Mouse (Mus musculus) thymus, adult 2 months (tissue): Measurements from ENCODE around the gene Dnajb1. TPM values are rescaled to one million over a fixed set of nuclear protein-coding genes. Genes with fewer than 3 reads are reported as not detected.
A peak's percentile ranks its signal among the peaks of the same experiment; 100 is the strongest.

Source experiments
- DNase-seq: peaks from one replicate; pipeline ENCODE4 v3.0.0; 2021
- H3K27ac ChIP-seq: fragments of 200-500 bp; 2 replicates; pipeline ENCODE4 v1.5.1; 2012; ENCODE audit warnings: low read length, control low read depth; ENCODE audit not compliant: control insufficient read depth, insufficient read depth
- H3K27me3 ChIP-seq: fragments of 200-500 bp; 2 replicates; pipeline ENCODE4 v1.6.1; 2012; ENCODE audit warnings: mild to moderate bottlenecking, low read length, moderate library complexity, mixed read lengths; ENCODE audit not compliant: control insufficient read depth, insufficient read depth
- H3K36me3 ChIP-seq: fragments of 200-500 bp; 2 replicates; pipeline ENCODE4 v1.6.1; 2012; ENCODE audit warnings: mild to moderate bottlenecking, low read length, moderate library complexity; ENCODE audit not compliant: control insufficient read depth, insufficient read depth
- H3K4me1 ChIP-seq: fragments of 200-500 bp; replicated peaks from 2 replicates; pipeline ENCODE4 v1.6.1; 2012; ENCODE audit warnings: low read length; ENCODE audit not compliant: control insufficient read depth, insufficient read depth
- H3K4me3 ChIP-seq: fragments of 200-500 bp; 2 replicates; pipeline ENCODE4 v1.5.1; 2012; ENCODE audit warnings: mild to moderate bottlenecking, low read length, control low read depth, moderate library complexity; ENCODE audit not compliant: control insufficient read depth, insufficient read depth
- CTCF ChIP-seq: fragments of 200-500 bp; IDR thresholded peaks from 2 replicates; pipeline ENCODE4 v1.5.1; 2012; ENCODE audit warnings: mild to moderate bottlenecking, control low read depth, low read length, moderate library complexity, borderline replicate concordance; ENCODE audit not compliant: control insufficient read depth, poor library complexity, insufficient read depth; ENCODE audit errors: extremely low read depth
- POLR2A ChIP-seq: fragments of 200-500 bp; IDR thresholded peaks from 2 replicates; pipeline ENCODE4 v1.6.1; 2012; ENCODE audit warnings: mild to moderate bottlenecking, low read length, control low read depth, moderate library complexity; ENCODE audit not compliant: control insufficient read depth, poor library complexity, insufficient read depth; ENCODE audit errors: extremely low read depth
- WGBS: fragments of 180-500 bp; shearing (Covaris S2); methylation state at CpG from one replicate; pipeline ENCODE4 v1.1.7; 2018; 5-methylcytosine and 5-hydroxymethylcytosine counted together
- polyA plus RNA-seq: library from polyadenylated mRNA; depleted of rRNA; stranded (reverse); fragments of >200 nt; gene quantifications from 2 replicates; pipeline ENCODE4 v1.2.3, GENCODE M21; 2012

Gene Dnajb1
- polyA plus RNA-seq, 1 experiment, result 87.1 TPM

GRCm38 (mm10) chr8:83638856-83639255 lies 30.9 kb downstream of the Dnajb1 start:
- H3K4me1 ChIP-seq, result no peaks in the 10 kb centered on the region
- H3K4me3 ChIP-seq, result no peak overlapping the region
- no peak for DNase-seq
- no peaks in the 10 kb centered on the region for H3K27me3 ChIP-seq
- H3K36me3 ChIP-seq, result no peaks in the 10 kb centered on the region
- WGBS, result 88% methylated on average over 4 of the region's 4 CpGs
- H3K27ac ChIP-seq, result no peak overlapping the region
- TF ChIP-seq POLR2A, result no peak
- TF ChIP-seq CTCF, result no peak

- H3K27me3 ChIP-seq, result no peaks in the 10 kb centered on the region
- H3K27ac ChIP-seq, result no peak overlapping the region
- TF ChIP-seq CTCF (no peak), POLR2A (no peak)
- no peak overlapping the region for H3K4me3 ChIP-seq
- DNase-seq, result no peak
- no peaks in the 10 kb centered on the region for H3K36me3 ChIP-seq
- H3K4me1 ChIP-seq, result no peaks in the 10 kb centered on the region
- WGBS, result 55% methylated on average over 5 of the region's 5 CpGs
Measured at GRCm38 (mm10) chr8:83639649-83640048, 31.7 kb downstream of the Dnajb1 start.

GRCm38 (mm10) chr8:83647511-83647910 lies 39.5 kb downstream of the Dnajb1 start:
- Histone ChIP-seq H3K27me3 (no peaks in the 10 kb centered on the region), H3K36me3 (no peaks in the 10 kb centered on the region), H3K27ac (no peak overlapping the region), H3K4me1 (peaks cover 8% of the 10 kb centered on the region), H3K4me3 (no peak overlapping the region)
- no peak for TF ChIP-seq CTCF
- TF ChIP-seq POLR2A, result no peak
- WGBS, result 98% methylated on average over 11 of the region's 11 CpGs
- DNase-seq, result no peak

DNA sequence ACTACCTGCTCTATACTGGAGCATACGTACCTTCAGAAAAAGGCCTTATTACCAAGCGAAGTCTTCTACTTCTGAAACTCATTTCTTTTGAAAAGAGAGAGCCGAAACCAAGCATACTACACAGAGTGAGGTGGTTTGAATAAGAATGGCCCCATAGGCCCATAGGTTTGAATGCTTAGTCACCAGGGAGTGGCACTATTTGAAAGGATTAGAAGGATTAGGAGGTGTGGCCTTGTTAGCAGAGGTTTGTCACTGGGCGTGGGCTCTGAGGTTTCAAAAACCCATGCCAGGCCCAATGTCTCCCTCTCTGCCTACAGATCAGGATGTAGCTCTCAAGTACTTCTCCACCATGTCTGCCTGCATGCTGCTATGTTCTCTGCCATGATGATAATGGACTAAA lies 40.0 kb downstream of the Dnajb1 start:
- over 99% methylated on average over 4 of the region's 4 CpGs for WGBS
- TF ChIP-seq POLR2A, result no peak
- TF ChIP-seq CTCF, result no peak
- H3K27me3 ChIP-seq, result no peaks in the 10 kb centered on the region

GRCm38 (mm10) chr8:83649699-83650098 lies 41.7 kb downstream of the Dnajb1 start:
- H3K27ac ChIP-seq, result no peak overlapping the region
- peaks cover 18% of the 10 kb centered on the region for H3K4me1 ChIP-seq
- no peak for DNase-seq
- 98% methylated on average over 6 of the region's 6 CpGs for WGBS
- TF ChIP-seq CTCF (no peak), POLR2A (no peak)
- no peaks in the 10 kb centered on the region for H3K27me3 ChIP-seq
- H3K36me3 ChIP-seq, result no peaks in the 10 kb centered on the region
- no peak overlapping the region for H3K4me3 ChIP-seq

More for the DNA sequence above, 40.0 kb downstream of the Dnajb1 start:
- Histone ChIP-seq H3K27ac (no peak overlapping the region), H3K36me3 (no peaks in the 10 kb centered on the region), H3K4me3 (no peak overlapping the region), H3K4me1 (peaks cover 8% of the 10 kb centered on the region)
- no peak for DNase-seq

GRCm38 (mm10) chr8:83652030-83652743 lies 44.2 kb downstream of the Dnajb1 start, which contains the start of gene Gipc1:
Gene Gipc1, plus strand, starts transcription at chr8:83652677.
- H3K4me3 ChIP-seq, result peak within 1 kb of the TSS; percentile 73
- peak; percentile 96 for DNase-seq
- H3K27me3 ChIP-seq, result no peaks in the 10 kb centered on the region
- H3K36me3 ChIP-seq, result no peaks in the 10 kb centered on the region
- TF ChIP-seq POLR2A (peak; percentile 94; the same call in 1 of the 2 replicates), CTCF (peak; percentile 12; the same call in 1 of the 2 replicates)
- H3K27ac ChIP-seq, result no peak within 1 kb of the TSS
- 4% methylated on average over 50 of the region's 50 CpGs for WGBS
- peaks cover 14% of the 10 kb centered on the region for H3K4me1 ChIP-seq
